Mouse (Mus musculus) liver, adult 2 months (tissue): ENCODE results near the gene Col28a1.

Experiments
- CTCF ChIP-seq: fragments of 200-500 bp; IDR thresholded peaks from 2 replicates; pipeline ENCODE4 v1.5.1; 2011; ENCODE audit warnings: low read depth, low read length, control low read depth
- POLR2A ChIP-seq: fragments of 200-500 bp; IDR thresholded peaks from 2 replicates; pipeline ENCODE4 v1.6.1; 2011; ENCODE audit warnings: low read length, control low read depth; ENCODE audit not compliant: insufficient read depth; ENCODE audit errors: extremely low read depth

DNA sequence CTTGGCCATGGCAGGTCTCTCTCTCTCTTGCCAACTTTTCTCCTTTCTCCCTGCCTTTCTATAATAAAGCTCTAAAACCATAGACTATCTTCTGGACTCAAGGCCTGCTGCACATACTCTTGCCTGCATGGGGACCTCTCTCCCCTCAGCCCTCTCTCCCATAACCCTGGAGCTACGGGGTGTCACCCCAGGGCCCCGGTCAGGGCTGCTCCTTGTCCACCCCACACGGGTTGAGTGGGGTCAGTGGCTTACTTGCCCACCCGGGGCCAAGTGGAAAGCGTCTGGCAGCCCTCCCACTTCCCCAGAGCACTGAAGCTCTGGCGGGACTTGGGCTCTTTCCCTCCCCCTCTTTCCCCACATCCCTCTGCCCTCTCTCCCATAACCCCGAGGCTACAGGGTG, 62.3 kb downstream of the Col28a1 start:
- TF ChIP-seq CTCF (no peak), POLR2A (no peak)
